Mouse (Mus musculus): ENCODE data around the gene Hdac5.

The Hdac5 gene

DNA sequence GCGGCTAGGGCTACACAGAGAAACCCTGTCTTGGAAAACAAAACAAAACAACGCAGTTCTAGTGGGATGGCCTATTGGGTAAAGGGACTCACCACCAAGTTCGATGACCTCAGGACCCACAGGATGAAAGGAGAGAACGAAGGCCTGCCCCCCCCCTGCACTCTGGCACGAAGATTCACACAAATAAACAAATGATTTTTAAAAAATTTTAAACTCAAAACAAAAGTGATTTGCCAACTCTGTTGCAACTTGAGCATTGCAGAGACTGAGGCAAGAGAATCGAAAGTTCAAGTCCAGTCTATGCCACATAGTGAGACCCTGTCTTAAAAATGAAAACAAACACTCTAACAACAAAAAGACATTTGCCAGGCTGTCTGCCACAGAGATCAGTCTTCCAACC, 10.7 kb upstream of the Hdac5 start:
- DNase-seq (ENCODE audit: low spot score in 2 of 2) = no peak

DNA sequence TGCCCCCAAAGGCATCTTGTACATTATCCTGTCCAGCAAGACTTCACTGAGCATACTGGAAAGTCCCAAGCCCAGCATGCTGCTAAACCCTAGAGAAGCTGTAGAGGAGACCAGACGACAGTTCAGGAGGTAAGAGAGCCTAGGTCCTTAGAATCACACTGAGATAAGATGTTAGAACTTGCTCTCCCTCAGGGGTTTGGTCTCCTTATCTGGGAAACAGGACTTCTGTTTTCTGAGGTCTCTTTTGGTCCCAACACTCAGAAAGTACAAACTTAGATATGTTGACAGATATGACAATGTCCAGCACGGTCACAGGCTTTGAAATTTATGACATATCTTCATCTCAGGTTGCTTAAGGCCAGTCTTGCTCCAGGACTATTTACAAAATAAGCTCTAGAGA, 6.1 kb upstream of the Hdac5 start:
- no peak for DNase-seq (ENCODE audit: low spot score in 2 of 2)

DNA sequence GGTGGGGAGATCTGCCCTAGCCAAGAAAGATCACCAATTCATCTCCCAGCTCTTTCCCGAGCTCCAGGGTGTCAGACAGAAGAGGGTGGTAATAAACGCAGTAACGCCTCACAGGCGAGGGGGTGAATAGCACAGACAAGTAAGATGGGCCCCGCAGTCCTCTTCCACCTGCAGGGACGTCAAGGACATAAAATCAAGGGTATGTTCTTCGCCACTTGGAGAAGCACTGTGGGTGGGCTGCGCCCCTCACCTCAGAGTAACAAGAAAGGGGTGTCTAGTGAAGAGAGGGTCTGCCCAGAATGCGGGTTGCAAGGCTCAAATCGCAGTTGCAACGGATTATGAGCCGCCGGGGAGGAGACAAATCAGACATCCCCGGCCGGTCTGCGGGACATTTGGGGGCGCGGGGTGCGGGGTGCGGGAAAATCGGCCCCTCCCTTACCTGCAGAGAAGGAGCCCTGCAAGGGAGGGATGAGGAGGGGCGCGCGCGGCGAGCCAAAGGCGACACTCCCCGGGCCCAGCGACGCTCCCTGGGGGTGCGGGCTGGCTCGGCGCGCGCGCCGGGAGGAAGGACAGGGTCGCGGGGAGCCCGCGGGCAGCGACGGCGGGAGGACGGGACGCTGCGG, 524 bp downstream of the Hdac5 start:
- no peak for DNase-seq (ENCODE audit: low spot score in 2 of 2)

DNA sequence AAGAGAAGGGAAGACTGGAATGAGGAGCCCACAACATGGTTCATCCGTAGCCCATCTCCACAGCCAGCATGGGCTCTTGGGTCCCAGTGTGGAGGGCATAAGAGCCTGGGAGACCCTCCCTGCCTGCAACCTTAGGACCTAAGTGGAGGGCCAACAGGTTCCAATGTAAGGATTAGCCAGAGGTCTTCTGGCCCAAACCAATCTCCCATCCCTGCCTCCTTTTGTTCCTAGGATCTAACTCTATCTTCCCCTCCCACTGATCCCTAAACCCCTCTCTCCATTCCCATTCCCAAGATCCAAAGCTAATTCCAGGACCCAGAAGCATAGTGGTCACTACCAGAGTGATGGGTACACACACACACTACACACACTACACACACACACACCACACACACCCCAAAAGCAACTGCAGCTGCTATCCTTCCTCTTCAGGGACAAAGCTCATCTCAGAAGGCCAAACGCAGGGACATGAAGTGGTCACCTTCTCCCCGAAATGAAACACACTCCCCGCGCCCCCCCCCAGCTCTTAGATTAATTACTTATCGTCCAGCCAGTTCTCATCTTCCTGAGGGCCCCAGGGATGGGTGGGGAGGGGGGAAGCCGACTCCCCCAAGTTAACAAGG, 1.2 kb downstream of the Hdac5 start:
- no peak for DNase-seq (ENCODE audit: low spot score in 2 of 2)

DNA sequence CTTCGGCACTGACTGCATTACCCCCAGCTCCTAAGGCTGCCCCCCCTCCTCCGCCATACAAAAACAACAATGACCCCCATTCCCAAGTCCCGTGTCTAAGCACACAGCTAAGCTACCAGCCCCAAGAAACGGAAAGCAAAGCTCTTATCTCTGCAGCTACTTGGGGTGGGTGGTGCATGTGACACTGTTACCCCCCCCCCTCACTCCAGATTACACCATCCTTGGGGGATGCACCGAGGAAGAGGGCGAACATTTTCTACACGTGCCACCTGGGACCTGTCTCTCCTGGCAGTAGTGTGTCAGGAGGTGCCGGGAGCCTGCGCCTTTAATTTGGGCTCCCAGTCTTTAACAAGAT, 1.8 kb downstream of the Hdac5 start:
- no peak for DNase-seq (ENCODE audit: low spot score in 2 of 2)

DNA sequence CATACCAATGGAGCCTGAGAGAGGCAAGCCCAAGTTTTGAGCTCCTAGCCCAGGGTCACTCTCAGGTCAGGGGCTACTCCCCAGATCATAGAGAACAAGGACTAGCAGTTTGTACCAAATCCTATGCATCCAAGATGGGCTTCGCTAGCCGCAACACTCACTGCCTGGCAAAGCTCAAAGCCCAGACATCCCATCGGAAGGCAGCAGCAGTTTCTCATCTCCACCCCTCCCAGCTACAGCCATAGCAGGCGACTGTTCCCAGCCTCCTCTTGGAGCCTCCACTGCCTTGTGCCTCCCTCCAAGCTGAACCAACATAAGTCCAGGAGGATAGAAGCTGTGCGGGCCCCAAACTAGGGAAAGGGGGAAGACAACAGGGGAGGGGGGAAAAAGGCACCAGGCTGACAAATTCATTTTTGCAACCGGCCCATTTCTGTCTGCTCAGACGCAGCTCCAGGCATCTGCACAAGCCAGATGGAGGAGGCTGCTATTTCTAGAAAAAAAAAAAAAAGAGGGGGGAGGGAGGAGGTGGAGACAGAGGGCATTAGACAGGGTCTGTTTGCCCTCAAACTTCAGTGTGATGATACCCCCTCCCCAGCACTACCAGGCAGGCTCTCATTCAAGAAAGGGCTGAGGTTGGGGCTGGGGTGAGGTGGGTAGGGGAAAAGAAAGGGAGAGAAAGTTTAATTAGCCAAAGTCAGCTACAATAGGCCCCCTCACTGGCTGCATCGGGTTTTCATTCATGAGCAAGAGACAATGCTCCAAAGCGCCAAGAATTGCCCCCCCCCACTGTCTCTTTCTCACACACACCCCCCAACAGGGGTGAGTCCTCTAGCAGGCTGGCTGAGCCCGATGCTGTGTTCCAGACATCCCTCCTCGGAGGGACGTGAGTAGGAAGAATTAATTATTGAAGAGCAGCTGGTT, 2.4 kb downstream of the Hdac5 start:
- no peak for DNase-seq (ENCODE audit: low spot score in 2 of 2)

DNA sequence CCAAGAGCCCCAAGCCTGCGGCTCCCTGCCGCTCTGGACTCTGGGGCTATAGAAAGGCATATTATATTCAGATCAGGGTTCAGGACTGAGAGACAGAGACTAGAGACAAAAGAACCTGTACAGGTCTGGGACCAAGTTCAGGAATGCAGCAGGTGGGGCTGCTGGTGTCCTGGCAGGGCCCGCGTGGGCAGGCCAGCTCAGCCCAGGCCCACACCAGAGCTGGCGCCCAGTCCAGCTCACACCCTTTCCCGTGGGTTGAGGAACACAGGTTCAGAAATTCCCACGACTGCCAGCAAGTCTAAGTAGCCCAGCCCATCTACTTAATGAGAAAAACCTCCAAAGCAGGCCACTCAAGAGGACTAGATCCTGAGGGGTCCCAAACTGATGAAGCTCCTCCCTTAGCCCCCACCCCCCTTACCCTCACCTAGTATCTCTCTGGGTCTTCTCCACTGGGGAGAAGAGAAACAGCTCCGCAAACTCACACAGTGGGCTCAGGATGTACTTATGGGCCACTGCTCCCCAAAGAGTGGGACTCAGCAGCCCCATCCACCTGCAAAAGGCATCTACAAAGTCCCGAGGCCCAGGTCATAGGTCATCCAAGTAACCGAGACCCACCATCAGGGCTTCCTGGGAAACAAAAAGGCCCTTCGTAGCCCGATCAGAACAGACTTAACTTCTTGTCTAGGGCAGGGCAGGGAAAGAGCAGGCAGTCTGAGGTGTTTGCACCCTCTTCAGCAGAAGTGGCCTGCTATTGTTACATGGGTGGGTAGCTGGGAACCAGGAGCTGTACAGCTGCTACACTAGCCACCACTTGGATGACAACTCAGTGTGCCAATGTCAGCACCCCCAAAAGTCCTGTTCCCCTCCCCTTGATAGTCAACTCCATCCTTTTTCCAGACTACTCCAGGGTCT, 3.6 kb downstream of the Hdac5 start:
- no peak for DNase-seq (ENCODE audit: low spot score in 2 of 2)

DNA sequence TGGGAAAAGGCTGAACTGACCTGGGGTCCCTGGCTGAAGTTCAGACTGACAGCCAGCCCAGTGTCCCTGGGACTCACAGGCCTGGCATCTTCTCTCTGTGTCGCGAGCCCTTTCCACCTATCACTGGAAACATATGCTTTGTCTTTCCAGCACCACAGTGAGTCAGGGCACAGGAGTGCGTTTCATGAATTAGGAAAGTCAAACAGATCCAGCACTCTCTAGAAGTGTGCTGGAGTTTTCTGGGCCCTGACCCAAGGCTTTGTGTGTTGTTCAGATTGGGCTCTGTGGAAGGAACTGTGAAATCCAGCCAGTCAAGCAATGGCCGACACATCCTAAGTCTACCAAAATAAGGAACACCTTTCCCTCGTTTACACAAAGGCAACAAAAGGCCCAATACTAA, 4.7 kb downstream of the Hdac5 start:
- no peak for DNase-seq (ENCODE audit: low spot score in 2 of 2)

DNA sequence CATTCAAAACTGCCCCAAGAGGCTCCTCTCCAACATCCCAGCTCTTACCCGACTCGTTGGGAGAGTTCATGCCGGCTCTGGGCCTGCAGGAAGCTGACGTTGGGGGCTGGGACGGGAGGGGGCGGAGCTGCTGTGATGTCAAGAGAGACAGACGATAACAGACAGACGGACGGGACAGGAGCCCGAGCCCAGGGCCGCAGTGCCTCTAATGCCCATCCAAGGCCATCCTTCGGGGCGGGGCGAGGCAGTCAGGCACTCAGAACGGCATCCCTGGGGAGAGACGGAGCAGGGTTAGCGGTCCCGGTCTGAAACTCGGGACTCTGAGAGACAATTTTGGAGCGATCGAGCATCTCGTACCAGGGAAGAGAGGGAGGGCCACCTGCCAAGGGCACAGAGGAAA, 5.3 kb downstream of the Hdac5 start:
- DNase-seq (ENCODE audit: low spot score in 2 of 2) = no peak

DNA sequence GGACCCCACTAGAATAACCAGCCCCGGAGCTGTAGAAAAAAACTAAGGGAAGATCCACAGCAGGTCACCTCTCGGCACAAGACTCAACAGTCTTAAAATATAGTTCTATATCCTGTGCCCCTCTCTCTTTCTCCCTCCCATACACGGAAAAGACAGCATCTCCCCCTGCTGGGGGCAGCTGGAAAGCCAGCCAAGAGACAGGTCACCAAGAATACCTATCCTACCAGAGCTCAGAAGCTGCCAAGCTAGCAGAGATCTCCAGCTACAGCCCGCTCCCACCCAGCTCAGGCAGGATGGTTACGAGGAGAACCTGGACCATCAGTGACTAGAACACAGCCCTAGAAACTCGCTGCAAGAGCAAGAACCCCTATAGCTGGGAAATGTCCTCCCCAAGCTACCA, 6.8 kb downstream of the Hdac5 start:
- no peak for DNase-seq (ENCODE audit: low spot score in 2 of 2)

DNA sequence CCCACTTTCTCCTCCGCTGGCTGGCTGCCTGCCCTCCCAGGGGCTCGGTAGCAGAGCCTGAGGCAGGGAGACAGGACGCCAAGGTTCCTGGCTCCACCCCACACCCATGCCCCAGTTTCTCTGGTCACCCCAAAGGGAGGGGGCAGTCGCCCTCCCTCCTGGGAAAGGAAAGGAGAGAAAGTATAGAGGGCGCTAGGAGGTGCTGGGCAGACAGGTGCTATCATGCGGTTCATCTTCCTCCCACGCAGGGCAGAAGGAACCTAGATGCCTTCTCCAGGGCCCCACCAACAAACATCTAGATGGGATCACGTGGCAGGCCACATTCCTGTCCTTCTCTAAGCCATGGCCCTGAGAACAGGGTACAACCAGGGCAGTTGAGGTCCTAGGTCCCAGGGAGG, 8.0 kb downstream of the Hdac5 start:
- peak in 1 of 2 experiments; percentile 39 for DNase-seq (ENCODE audit: low spot score in 2 of 2)

DNA sequence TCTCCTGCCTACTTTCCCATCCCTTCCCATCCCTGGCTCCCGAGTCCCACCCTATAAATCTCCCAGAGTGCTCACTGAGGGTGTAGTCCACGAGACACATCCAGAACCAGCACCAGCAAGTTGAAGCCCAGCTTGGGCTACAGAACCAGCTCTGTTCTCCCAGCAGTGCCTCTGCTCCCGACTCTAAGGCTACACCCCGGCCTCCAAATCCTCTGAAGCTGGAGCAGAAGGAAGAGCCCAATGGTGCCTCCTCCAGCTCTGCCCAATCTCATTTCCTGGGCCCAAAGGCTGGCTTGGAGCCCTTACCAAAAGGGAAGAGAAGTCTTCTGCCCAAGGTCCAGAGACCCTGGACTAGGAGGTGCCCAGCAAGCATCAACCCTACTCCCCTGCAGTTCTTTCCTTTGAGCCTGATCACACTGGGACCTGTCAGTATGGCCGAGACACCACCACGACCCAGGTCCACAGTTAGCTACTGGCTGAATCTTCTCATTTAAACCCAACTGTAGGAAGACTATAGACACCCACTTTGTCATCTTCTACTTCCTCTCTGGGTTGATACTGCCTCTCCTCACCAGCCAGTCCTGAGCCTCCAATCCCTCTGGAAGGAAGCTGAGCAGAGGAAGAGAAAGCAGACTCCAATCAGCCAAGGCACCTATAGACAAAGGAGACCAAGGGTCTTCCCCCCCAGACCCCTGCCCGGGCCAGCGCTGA, 8.6 kb downstream of the Hdac5 start:
- no peak for DNase-seq (ENCODE audit: low spot score in 2 of 2)

DNA sequence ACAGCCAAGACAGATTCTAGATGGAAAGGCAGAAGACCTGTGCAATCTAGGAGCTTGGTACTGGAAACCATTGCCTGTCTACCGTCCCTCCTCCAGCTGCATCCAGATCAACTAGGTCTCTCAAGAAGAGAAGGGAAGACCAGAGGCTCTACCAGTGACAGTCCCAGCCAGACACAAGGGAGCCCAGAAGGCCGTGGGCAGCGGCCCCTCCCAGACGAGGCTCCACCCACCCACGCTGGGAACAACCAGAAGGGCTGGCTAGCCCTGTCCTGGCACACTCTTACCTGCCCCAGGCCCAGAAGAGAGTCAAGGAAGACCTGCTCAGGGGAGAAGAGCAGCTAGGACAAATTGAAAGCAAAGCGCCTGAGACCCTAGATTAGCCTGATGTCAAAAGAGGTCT, 9.5 kb downstream of the Hdac5 start:
- no peak for DNase-seq (ENCODE audit: low spot score in 2 of 2)

DNA sequence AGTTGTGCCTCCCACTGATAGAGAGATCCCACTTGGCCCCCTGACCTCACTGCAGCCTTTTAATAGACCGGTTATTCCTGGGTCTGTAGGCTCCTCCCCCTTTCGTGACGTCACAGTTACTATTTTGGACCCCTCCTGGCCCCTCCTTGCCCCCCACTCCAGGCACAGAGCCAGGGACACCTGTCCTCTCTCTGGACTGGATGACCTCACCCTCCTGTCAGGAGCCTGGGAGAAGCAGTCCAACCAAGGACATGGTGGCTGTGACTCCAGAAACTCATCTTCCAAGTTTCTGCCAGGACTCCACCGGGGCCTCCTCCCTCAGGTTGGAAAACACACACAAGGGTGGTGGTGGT, 10.0 kb downstream of the Hdac5 start:
- no peak for DNase-seq (ENCODE audit: low spot score in 2 of 2)

DNA sequence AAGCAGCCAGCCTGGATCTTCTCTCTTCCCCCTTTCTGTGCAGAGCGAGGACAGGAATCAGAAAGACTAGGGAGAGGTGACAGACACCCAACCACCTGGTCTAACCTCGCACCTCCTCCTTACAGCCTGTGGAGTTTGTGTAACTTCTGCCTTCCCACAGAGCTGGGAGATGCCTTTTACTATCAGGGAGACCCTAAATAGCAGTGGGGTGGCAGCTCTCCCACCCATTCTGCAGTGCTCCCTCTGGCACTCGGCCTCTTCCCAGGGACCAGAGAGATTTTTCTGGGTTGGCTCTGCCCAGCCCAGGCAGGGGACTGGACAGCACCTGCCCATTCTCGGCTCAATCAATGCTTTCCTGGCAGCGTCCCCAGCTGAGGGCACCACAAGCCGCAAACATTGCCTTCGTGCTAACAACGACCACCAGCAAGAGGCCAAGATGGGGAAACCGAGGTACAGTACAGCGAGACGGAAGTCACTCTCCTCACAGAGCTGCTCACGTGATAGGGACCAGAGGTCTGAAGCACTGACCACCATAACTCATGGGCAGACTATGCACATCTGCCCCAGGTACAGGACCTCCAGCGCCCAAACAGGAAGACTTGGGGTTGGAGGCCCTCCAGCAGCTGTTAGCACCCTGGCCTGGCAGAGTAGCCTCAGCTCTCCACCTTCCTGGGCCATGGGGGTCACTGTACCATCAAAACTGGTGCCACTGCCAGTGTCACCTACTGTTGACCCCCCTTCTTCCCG, 10.5 kb downstream of the Hdac5 start:
- no peak for DNase-seq (ENCODE audit: low spot score in 2 of 2)

DNA sequence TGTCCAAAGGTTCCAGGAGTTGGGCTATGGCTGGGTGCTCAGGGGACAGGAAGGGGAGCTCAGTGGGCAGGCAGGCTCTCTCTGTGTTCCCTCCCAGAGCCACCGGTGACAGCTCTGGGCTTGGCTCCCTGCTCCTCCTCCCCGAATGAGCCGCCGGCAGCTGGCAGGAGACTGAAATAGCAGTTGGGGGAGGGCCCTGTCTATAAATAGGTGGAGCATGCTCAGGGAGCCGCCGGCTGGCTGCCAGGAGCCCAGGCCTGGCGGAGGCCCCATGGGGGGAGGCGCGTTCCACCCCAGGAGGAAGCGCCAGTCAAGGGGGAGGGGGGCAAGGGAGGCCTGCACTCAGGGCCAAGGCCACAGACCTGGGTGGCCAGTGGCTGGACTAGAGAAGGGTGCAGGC, 11.2 kb downstream of the Hdac5 start:
- DNase-seq (ENCODE audit: low spot score in 2 of 2) = peak; percentile 82 to 92

DNA sequence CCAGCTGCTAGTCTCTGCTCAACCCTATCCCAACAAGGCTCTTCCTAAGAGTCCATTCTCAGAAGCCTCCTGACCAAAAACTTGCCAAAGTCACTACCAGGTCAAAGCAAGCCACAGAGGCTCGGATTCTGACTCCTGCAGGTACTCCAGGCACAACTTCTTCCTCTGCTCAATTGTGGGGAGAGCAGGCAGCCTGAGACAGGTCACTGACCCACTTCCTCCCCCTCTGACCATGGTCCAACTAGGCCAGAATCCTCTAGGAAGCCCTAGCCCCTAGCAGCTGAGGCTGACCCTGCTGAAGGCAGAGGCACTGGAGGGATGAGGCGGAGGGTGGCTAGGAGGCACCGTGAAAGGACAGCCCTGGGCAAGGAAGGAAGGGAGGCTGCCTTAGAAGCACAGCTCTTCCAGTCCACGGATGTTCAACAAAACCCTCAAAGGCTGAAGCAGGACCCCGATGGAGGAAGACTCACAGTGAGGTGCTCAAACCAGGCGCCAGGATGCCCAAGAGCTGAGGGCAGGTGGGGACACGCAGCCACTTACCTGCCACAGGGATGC, 12.0 kb downstream of the Hdac5 start:
- DNase-seq (ENCODE audit: low spot score in 2 of 2) = no peak

DNA sequence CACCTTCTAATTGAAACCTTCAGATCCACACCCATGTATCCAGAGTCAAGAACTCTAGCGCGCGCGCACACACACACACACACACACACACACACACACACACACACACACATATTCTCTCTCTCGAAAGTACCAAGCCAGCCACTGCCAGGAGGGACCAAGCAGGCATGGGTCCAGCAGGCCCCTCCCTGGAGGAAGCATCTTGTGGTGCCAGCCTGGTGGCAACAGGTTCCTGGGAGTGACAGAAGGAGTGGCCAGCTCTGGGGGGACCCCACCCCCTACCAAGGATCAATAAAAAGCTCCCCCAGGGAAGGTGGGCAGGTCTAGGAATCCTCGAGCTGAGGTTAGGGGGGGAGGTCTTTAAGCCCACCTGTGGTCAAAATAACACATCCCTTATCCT, 12.6 kb downstream of the Hdac5 start:
- no peak for DNase-seq (ENCODE audit: low spot score in 2 of 2)

DNA sequence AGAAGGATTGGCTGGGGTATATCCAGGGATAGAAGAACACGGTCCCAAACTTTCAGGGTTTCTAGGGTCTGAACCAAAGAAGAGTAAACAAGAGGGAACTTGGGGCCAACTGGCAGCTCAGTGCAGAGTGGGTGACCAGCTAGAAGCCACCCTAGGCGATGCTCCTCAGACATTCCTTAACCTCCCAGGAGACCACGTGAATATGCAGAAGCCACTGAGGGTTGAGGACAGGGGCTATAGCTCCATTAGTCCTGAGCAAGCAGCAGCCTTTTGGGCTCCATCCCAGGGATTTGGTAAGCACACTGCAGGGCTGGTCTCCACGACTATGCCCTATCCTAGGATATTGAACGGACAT, 13.1 kb downstream of the Hdac5 start:
- no peak for DNase-seq (ENCODE audit: low spot score in 2 of 2)

DNA sequence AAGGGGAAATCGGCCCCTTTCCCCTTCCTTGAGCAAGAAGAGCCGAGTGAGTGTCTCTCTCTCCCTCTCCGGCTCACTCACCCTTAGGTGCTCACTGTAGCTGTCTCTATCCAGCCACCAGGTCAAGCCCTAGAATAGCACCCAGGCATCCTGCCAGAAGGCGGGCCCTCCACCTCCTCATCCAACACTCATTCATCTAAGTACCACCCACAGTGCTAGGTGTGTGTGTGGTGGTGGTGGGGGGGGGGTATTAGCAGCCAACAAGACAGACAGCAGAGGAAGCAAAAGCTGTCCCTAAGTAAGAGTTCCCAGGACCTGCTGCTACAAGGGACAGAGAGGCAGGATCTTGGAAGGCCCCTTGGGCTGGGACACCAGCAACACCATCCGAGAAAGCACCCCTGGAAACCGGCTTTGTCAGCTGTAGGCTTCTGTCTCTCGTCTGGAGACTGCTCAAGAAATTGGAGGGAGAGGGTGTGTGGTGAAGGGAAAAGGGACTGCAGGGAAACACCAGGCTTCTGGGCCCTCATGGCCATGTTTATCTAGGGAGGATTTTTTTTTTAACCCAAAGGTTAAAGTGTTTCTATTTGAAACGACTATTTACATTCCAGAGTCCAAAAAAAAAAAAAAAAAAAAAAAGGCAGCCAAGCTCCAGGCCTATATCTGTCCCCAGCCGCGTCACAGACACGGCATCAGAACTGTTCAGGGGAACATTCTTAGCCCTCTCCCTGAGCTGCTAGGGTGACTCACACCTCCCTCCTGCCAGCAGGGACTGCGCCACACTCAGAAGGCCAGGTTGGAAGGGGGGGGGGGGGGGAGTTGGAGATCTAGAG, 13.7 kb downstream of the Hdac5 start:
- DNase-seq (ENCODE audit: low spot score in 2 of 2) = no peak
